Mouse (Mus musculus): ENCODE results near the gene Carns1. TPM values are rescaled to one million over a fixed set of nuclear protein-coding genes. Genes with fewer than 3 reads are reported as not detected.

Gene Carns1
- total RNA-seq, 2 experiments from 2014 or later, result 6.3 to 7.1 TPM

- DNase-seq (ENCODE audit: low spot score in 2 of 2), result no peak
Measured at GRCm38 (mm10) chr19:4171393-4172290, 3.6 kb downstream of the Carns1 start.

- DNase-seq (ENCODE audit: low spot score in 2 of 2), result no peak
Measured at GRCm38 (mm10) chr19:4170723-4171392, 4.4 kb downstream of the Carns1 start.

GRCm38 (mm10) chr19:4169810-4170209, 5.5 kb downstream of the Carns1 start:
- no peak for DNase-seq (ENCODE audit: low spot score in 2 of 2)

- peak; percentile 99 for DNase-seq (ENCODE audit: low spot score in 2 of 2)
Measured at GRCm38 (mm10) chr19:4169378-4169784, 5.9 kb downstream of the Carns1 start.

GRCm38 (mm10) chr19:4166678-4167476, 8.4 kb downstream of the Carns1 start:
- no peak for DNase-seq (ENCODE audit: low spot score in 2 of 2)

GRCm38 (mm10) chr19:4164721-4165120, 10.6 kb downstream of the Carns1 start:
- no peak for DNase-seq (ENCODE audit: low spot score in 2 of 2)

- DNase-seq (ENCODE audit: low spot score in 2 of 2), result no peak
Measured at GRCm38 (mm10) chr19:4164100-4164499, 11.2 kb downstream of the Carns1 start.

- no peak for DNase-seq (ENCODE audit: low spot score in 2 of 2)
Measured at GRCm38 (mm10) chr19:4163543-4163887, 11.8 kb downstream of the Carns1 start.

GRCm38 (mm10) chr19:4162646-4163542, 12.4 kb downstream of the Carns1 start, which contains the start of gene Rps6kb2:
Gene Rps6kb2, minus strand, starts transcription at chr19:4163354.
- DNase-seq (ENCODE audit: low spot score in 2 of 2), result peak; percentile 96 to 99

GRCm38 (mm10) chr19:4159049-4159448, 16.2 kb downstream of the Carns1 start:
- DNase-seq (ENCODE audit: low spot score in 2 of 2), result no peak

GRCm38 (mm10) chr19:4156771-4157170, 18.5 kb downstream of the Carns1 start:
- no peak for DNase-seq (ENCODE audit: low spot score in 2 of 2)

GRCm38 (mm10) chr19:4156073-4156579, 19.2 kb downstream of the Carns1 start:
- no peak for DNase-seq (ENCODE audit: low spot score in 2 of 2)

GRCm38 (mm10) chr19:4155223-4156072, 19.8 kb downstream of the Carns1 start:
- no peak for DNase-seq (ENCODE audit: low spot score in 2 of 2)

GRCm38 (mm10) chr19:4154437-4155222, 20.6 kb downstream of the Carns1 start:
- DNase-seq (ENCODE audit: low spot score in 2 of 2), result no peak

- DNase-seq (ENCODE audit: low spot score in 2 of 2), result no peak
Measured at GRCm38 (mm10) chr19:4153232-4153654, 22.0 kb downstream of the Carns1 start, which contains the start of gene Ptprcap. Gene Ptprcap, plus strand, starts transcription at chr19:4153604.

- no peak for DNase-seq (ENCODE audit: low spot score in 2 of 2)
Measured at GRCm38 (mm10) chr19:4152445-4153231, 22.6 kb downstream of the Carns1 start.

GRCm38 (mm10) chr19:4151898-4152297, 23.4 kb downstream of the Carns1 start:
- DNase-seq (ENCODE audit: low spot score in 2 of 2), result no peak

- no peak for DNase-seq (ENCODE audit: low spot score in 2 of 2)
Measured at GRCm38 (mm10) chr19:4151488-4151860, 23.8 kb downstream of the Carns1 start.

Measured in layer of hippocampus, adult 18-20 months (tissue).